Mouse (Mus musculus) spleen, adult 18-20 months (tissue): ENCODE results near the gene P2rx1.
A peak's percentile ranks its signal among the peaks of the same experiment; 100 is the strongest.

ENCODE experiments used
- DNase-seq, 2 experiments: peaks; one replicate each; pipeline ENCODE4 v3.0.0; 2022; ENCODE audit warnings: mixed read lengths in 2 of 2

The P2rx1 gene

GRCm38 (mm10) chr11:73023827-73024226 is 24.9 kb downstream of the P2rx1 start:
- no peak for DNase-seq

- DNase-seq: peak; percentile 44 to 48
Measured at GRCm38 (mm10) chr11:73024236-73024904, 25.5 kb downstream of the P2rx1 start.

- no peak for DNase-seq
Measured at GRCm38 (mm10) chr11:73026961-73027360, 28.1 kb downstream of the P2rx1 start.

GRCm38 (mm10) chr11:73030821-73031498 is 32.1 kb downstream of the P2rx1 start:
- peak; percentile 64 to 69 for DNase-seq

- DNase-seq: no peak
Measured at GRCm38 (mm10) chr11:73031536-73031935, 32.6 kb downstream of the P2rx1 start.

GRCm38 (mm10) chr11:73036077-73036476 is 37.2 kb downstream of the P2rx1 start:
- no peak for DNase-seq

GRCm38 (mm10) chr11:73036889-73037288 is 38.0 kb downstream of the P2rx1 start:
- no peak for DNase-seq

GRCm38 (mm10) chr11:73037691-73038090 is 38.8 kb downstream of the P2rx1 start:
- DNase-seq: no peak

GRCm38 (mm10) chr11:73039102-73039799 is 40.3 kb downstream of the P2rx1 start:
- DNase-seq: peak in 1 of 2 experiments; percentile 57

GRCm38 (mm10) chr11:73044229-73044755 is 45.4 kb downstream of the P2rx1 start:
- DNase-seq: no peak

GRCm38 (mm10) chr11:73044789-73045188 is 45.9 kb downstream of the P2rx1 start:
- no peak for DNase-seq

- DNase-seq: peak; percentile 93 to 96
Measured at GRCm38 (mm10) chr11:73047542-73047996, 48.7 kb downstream of the P2rx1 start, which contains the start of gene Ncbp3. Gene Ncbp3 (plus strand): TSS chr11:73047783.

- DNase-seq: no peak
Measured at GRCm38 (mm10) chr11:73048030-73048876, 49.4 kb downstream of the P2rx1 start.

GRCm38 (mm10) chr11:73049335-73049734 is 50.4 kb downstream of the P2rx1 start:
- peak; percentile 30 to 69 for DNase-seq

GRCm38 (mm10) chr11:73052795-73053194 is 53.9 kb downstream of the P2rx1 start:
- DNase-seq: no peak

GRCm38 (mm10) chr11:73057701-73058100 is 58.8 kb downstream of the P2rx1 start:
- DNase-seq: no peak

- DNase-seq: no peak
Measured at GRCm38 (mm10) chr11:73059630-73060029, 60.7 kb downstream of the P2rx1 start.

- no peak for DNase-seq
Measured at GRCm38 (mm10) chr11:73061413-73061812, 62.5 kb downstream of the P2rx1 start.
